Mouse (Mus musculus): ENCODE results near the gene Aldoart2.

DNA sequence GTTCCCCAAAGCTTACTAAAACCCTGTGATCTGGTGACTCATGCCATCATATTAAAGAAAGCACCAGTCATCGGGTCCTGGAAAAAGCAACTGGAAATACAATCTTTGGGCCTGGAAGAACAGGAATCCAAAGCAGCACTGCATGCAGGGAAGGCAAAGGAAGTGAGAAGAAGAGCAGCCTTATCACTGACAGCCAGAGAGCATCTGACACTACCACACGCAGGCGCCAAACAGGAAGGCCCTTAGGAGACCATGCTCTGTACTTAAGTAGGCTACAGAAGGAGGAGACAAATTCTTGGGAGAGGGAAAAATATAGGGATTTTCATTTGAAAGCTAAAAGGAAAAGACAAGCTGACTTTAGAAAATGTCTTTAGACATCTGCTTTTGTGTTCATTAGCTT is 39.4 kb downstream of the Aldoart2 start:
- TF ChIP-seq ZNF384 (IDR thresholded peaks at IDR 0.05; ENCODE audit: low read depth, low read length) (no peak), MAFK (IDR thresholded peaks at IDR 0.05; ENCODE audit: insufficient read depth, low read depth, low read length) (no peak), HCFC1 (IDR thresholded peaks at IDR 0.05; ENCODE audit: borderline replicate concordance, insufficient read depth, low read length) (no peak), ZC3H11A (IDR thresholded peaks at IDR 0.05; ENCODE audit: borderline replicate concordance, low read depth, low read length) (no peak), CHD2 (IDR thresholded peaks at IDR 0.05; ENCODE audit: low read depth, low read length) (no peak)

Data from ES-E14 (cell line).